Mouse (Mus musculus): ENCODE results near the gene Gli3.

DNA sequence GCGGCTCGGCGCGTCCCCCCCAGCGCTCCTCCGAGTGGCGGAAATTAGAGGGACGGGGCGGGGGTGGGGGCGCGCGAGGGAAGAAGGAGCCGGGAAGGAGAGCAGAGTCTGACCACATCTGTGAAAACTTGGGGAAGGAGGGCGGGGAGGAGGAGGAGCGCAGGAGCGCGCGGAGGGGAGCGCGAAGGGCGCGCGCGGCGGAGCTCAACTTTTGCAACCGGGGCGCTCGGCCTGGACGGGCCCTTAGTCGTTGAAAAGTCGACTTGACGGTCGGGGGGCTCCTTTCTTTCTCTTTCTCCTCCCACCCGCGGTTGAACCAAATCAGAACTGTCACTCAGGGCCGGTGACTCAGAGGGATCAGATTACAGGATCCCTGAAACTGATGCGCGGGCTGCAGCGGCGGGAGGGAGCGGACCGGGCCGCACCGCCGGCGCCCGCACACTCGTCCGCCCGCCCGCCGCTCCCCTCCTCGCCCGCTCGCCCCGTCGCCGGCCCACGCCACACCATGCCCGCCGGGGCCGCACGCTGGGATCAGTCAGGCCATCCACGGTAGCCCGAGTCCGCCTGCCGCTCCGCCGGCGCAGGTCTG lies 551 bp downstream of the Gli3 start:
- TF ChIP-seq POLR2A (IDR thresholded peaks at IDR 0.05; ENCODE audit: extremely low read depth, insufficient read depth, low read length) (no peak), CTCF (IDR thresholded peaks at IDR 0.05; ENCODE audit: low read depth, low read length) (no peak)
